Mouse (Mus musculus) C2C12 (cell line): ENCODE data around the gene Rcn2. TPM values are rescaled to one million over a fixed set of nuclear protein-coding genes. Genes with fewer than 3 reads are reported as not detected.

Source experiments
- H3K27me3 ChIP-seq: one replicate; pipeline ENCODE4 v1.6.1; 2011; ENCODE audit not compliant: control insufficient read depth, insufficient read depth, insufficient read length
- H3K36me3 ChIP-seq: one replicate; pipeline ENCODE4 v1.6.1; 2011; ENCODE audit not compliant: control insufficient read depth, insufficient read depth
- H3K4me3 ChIP-seq: one replicate; pipeline ENCODE4 v1.5.1; 2011; ENCODE audit warnings: mild to moderate bottlenecking, control low read depth; ENCODE audit not compliant: poor library complexity, insufficient read depth, severe bottlenecking
- H3K79me2 ChIP-seq: one replicate; pipeline ENCODE4 v1.6.1; 2011; ENCODE audit not compliant: control insufficient read depth, insufficient read depth
- H3K79me3 ChIP-seq: one replicate; pipeline ENCODE4 v1.6.1; 2011; ENCODE audit warnings: low read depth, control low read depth
- H3ac ChIP-seq: one replicate; pipeline ENCODE3; 2011; ENCODE audit warnings: low read depth; ENCODE audit not compliant: control insufficient read depth, insufficient read length
- CEBPB ChIP-seq: IDR thresholded peaks from one replicate; pipeline ENCODE4 v1.6.1; 2011; ENCODE audit warnings: low read depth, mild to moderate bottlenecking, control low read depth, moderate library complexity
- CTCF ChIP-seq: IDR thresholded peaks from one replicate; pipeline ENCODE4 v1.5.1; 2011; ENCODE audit not compliant: control insufficient read depth, insufficient read depth, insufficient read length
- FOSL1 ChIP-seq: IDR thresholded peaks from one replicate; pipeline ENCODE4 v1.8.0; 2011; ENCODE audit warnings: mild to moderate bottlenecking, low read length; ENCODE audit not compliant: poor library complexity, insufficient read depth, severe bottlenecking
- MAX ChIP-seq: IDR thresholded peaks from one replicate; pipeline ENCODE4 v1.6.1; 2011; ENCODE audit warnings: mild to moderate bottlenecking, control low read depth
- MYOD1 ChIP-seq: IDR thresholded peaks from one replicate; pipeline ENCODE4 v1.6.1; 2011; ENCODE audit warnings: low read depth; ENCODE audit not compliant: control insufficient read depth, insufficient read length
- MYOG ChIP-seq: IDR thresholded peaks from one replicate; pipeline ENCODE4 v1.6.1; 2011; ENCODE audit not compliant: control insufficient read depth, insufficient read length; ENCODE audit errors: extremely low read depth
- USF1 ChIP-seq: IDR thresholded peaks from one replicate; pipeline ENCODE4 v1.6.1; 2011; ENCODE audit warnings: low read depth, mild to moderate bottlenecking, control low read depth, moderate library complexity
- polyA plus RNA-seq: library from polyadenylated mRNA; unstranded; fragments of >200 nt; fragmentation: generic; extraction: Trizol; gene quantifications from one replicate; pipeline ENCODE4 v1.2.1, GENCODE M21; 2012; ENCODE audit warnings: missing spikeins

Gene Rcn2
- polyA plus RNA-seq, 1 experiment = 37.7 TPM

DNA sequence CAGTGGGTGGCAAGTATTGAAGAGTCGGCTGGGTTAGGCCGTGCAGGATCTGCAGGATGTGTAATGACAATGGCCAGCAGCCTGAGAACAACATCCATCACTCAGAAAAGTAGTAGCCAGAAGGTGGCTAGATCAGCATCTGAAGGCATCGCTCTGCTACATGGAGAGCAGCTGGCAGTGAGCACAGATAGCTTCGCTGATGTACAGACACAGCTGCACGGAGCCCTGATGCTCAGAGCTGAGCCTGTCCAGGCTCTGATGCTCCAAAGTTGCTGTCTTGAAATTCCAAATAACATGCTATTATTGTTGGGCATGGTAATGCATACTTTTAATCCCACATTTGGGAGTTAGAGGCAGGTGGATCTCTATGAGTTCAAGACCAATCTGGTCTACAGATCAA, 44.9 kb downstream of the Rcn2 start:
- TF ChIP-seq FOSL1 (no peak), MYOD1 (no peak), CTCF (no peak), CEBPB (no peak), MYOG (no peak), MAX (no peak), USF1 (no peak)
- H3K4me3 ChIP-seq = no peak overlapping the region
- H3K36me3 ChIP-seq = no peaks in the 10 kb centered on the region
- no peaks in the 10 kb centered on the region for H3K79me3 ChIP-seq
- no peaks in the 10 kb centered on the region for H3K27me3 ChIP-seq
- H3ac ChIP-seq = no peak overlapping the region
- no peaks in the 10 kb centered on the region for H3K79me2 ChIP-seq

GRCm38 (mm10) chr9:56089778-56090520, 48.3 kb downstream of the Rcn2 start, which contains the start of gene Pstpip1:
TSS of gene Pstpip1 (plus strand) at chr9:56089962.
- no peaks in the 10 kb centered on the region for H3K36me3 ChIP-seq
- H3K4me3 ChIP-seq = no peak within 1 kb of the TSS
- H3K27me3 ChIP-seq = no peaks in the 10 kb centered on the region
- H3K79me2 ChIP-seq = no peaks in the 10 kb centered on the region
- TF ChIP-seq MYOD1 = no peak
- no peak for TF ChIP-seq MAX
- TF ChIP-seq CEBPB = no peak
- TF ChIP-seq USF1 = no peak
- TF ChIP-seq CTCF = no peak
- no peak for TF ChIP-seq MYOG
- TF ChIP-seq FOSL1 = no peak
- no peaks in the 10 kb centered on the region for H3K79me3 ChIP-seq
- H3ac ChIP-seq = no peak within 1 kb of the TSS

GRCm38 (mm10) chr9:56090546-56091225, 49.0 kb downstream of the Rcn2 start:
- no peak for TF ChIP-seq MAX
- TF ChIP-seq USF1 = no peak
- Histone ChIP-seq H3K4me3 (no peak overlapping the region), H3ac (no peak overlapping the region), H3K27me3 (no peaks in the 10 kb centered on the region), H3K36me3 (no peaks in the 10 kb centered on the region), H3K79me3 (no peaks in the 10 kb centered on the region), H3K79me2 (no peaks in the 10 kb centered on the region)

DNA sequence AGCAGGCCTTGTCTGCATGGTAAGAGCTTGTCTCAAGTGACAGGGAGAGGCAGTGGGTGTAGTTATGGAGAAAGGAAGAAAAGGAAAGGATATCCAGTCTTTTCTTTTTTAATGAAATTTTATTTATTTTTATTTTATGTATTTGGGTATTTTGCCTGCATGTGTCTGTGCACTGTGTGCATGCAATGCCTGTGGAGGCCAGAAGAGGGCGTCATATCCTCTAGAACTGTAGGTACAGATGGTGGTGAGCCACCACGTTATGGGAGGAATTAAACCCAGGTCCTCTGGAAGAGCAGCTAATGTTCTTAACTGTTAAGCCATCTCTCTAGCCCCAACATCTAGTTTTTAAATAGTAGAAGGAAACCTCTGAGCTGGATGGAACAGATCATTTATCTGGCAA, 50.5 kb downstream of the Rcn2 start:
- no peaks in the 10 kb centered on the region for H3K27me3 ChIP-seq
- no peaks in the 10 kb centered on the region for H3K79me3 ChIP-seq
- TF ChIP-seq CTCF (no peak), MAX (no peak), FOSL1 (no peak), MYOD1 (no peak), CEBPB (no peak), MYOG (no peak), USF1 (no peak)
- H3ac ChIP-seq = no peak overlapping the region
- no peaks in the 10 kb centered on the region for H3K36me3 ChIP-seq
- no peaks in the 10 kb centered on the region for H3K79me2 ChIP-seq
- H3K4me3 ChIP-seq = no peak overlapping the region

- TF ChIP-seq FOSL1 (no peak), MYOG (no peak), MYOD1 (no peak), MAX (no peak), CEBPB (no peak), CTCF (no peak), USF1 (no peak)
- H3K36me3 ChIP-seq = no peaks in the 10 kb centered on the region
- H3K4me3 ChIP-seq = no peak overlapping the region
- no peak overlapping the region for H3ac ChIP-seq
- H3K27me3 ChIP-seq = no peaks in the 10 kb centered on the region
- no peaks in the 10 kb centered on the region for H3K79me3 ChIP-seq
- no peaks in the 10 kb centered on the region for H3K79me2 ChIP-seq
Observed at GRCm38 (mm10) chr9:56097584-56098298, 56.1 kb downstream of the Rcn2 start.
